Mouse (Mus musculus): ENCODE results near the gene 6330409D20Rik.

DNA sequence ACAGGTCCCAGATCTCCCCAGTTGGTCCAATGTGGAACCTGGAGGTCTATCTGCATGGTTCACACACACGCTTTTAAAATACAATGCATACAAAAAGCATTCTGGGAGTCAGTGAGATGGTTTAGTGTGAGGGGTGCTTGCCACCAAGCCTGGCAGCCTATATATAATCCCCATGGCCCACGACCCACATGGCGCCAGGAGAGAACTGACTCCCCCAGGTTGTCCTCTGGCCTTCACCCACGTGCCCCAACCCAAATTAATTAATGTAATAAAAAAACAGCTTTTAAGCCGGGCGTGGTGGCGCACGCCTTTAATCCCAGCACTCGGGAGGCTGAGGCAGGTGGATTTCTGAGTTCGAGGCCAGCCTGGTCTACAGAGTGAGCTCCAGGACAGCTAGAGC, 57.1 kb downstream of the 6330409D20Rik start:
- no peak for TF ChIP-seq CTCF (IDR thresholded peaks at IDR 0.05; ENCODE audit: borderline replicate concordance, control insufficient read depth, extremely low read depth, insufficient read depth, low read length, poor library complexity)
- no peak for TF ChIP-seq POLR2A (IDR thresholded peaks at IDR 0.05; ENCODE audit: control insufficient read depth, extremely low read depth, insufficient read depth, low read length, poor library complexity)
